ENCODE assay signal across 9 mouse cellular contexts in the genomic region with DNA sequence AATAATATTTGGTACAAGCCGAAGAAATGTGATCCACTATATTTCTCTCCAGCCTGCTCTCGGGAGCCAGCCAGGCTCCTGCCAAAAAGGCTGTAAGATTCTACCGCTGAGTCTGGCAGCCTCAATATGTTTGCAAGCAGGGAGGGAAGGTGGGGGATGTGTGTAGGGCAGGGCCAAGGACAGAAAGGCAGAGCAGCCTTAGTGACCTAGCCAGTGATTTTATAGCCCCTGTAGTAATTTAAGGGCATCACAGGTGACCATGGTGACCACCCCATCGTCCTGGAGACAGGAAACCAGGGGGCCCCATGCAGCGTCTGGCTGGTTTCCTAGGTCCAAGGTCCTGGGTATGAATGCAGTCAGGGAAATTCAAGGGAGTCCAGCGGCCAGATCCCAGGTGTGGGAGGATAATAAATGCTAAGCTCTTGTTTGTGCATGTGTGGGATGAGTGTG. TPM values are rescaled to one million over a fixed set of nuclear protein-coding genes. Genes with fewer than 3 reads are reported as not detected.
DNase-seq lines count a peak whose midpoint lies in the region; ATAC-seq and TF ChIP-seq lines count a peak whose summit lies in the region.
"Had no signal": no experiment of that assay in that cellular context is flagged by ENCODE, and none has a peak within 500 bp of the region (broad histone marks: within the 10 kb centered on the region; RNA-seq: fewer than 3 reads in every experiment).

No protein-coding gene starts in this region.

- no peak for ATAC-seq in forebrain, embryonic 11.5 days (replicated peaks; ENCODE audit: low FRiP score)
- peak; percentile 77 for ATAC-seq in intestine, embryonic 15.5 days
- ATAC-seq in midbrain, postnatal 0 days (ENCODE audit: low FRiP score) = peak; percentile 45; the same call in 1 of the 2 replicates

- TF ChIP-seq POLR2A in thymus, adult 2 months (IDR thresholded peaks at IDR 0.05; ENCODE audit: control insufficient read depth, extremely low read depth, insufficient read depth, low read length, poor library complexity) = no peak

- no peak overlapping the region for H3K9ac ChIP-seq in forebrain, embryonic 11.5 days (ENCODE audit: low read length)
- H3K9ac ChIP-seq in intestine, embryonic 15.5 days = no peak overlapping the region
- no peak overlapping the region for H3K9ac ChIP-seq in midbrain, postnatal 0 days (replicated peaks; ENCODE audit: low read length, poor library complexity, severe bottlenecking)
- H3K9ac ChIP-seq: liver, embryonic 15.5 days had no signal

- DNase-seq in forebrain, embryonic 10.5 days (ENCODE audit: extremely low spot score, low spot score) = no peak
- DNase-seq in forebrain, embryonic 11.5 days (ENCODE audit: low spot score) = no peak
- peak; percentile 84 for DNase-seq in brain, adult 2 months (ENCODE audit: low read depth, low spot score)
- peak; percentile 57 to 73 for DNase-seq in gastrocnemius, adult 8-10 months (ENCODE audit: low spot score in 2 of 2)
- peak; percentile 65 for DNase-seq in midbrain, postnatal 0 days (ENCODE audit: low spot score)
- no peak for DNase-seq in thymus, adult 2 months
- no peak for DNase-seq in adrenal gland, adult 8-10 months

- WGBS in forebrain, embryonic 10.5 days = 71% methylated on average over 6 of the region's 6 CpGs
- WGBS in forebrain, embryonic 11.5 days = 70% methylated on average over 6 of the region's 6 CpGs
- 18% methylated on average over 6 of the region's 6 CpGs for WGBS in intestine, embryonic 15.5 days
- 46% methylated on average over 6 of the region's 6 CpGs for WGBS in midbrain, postnatal 0 days
- WGBS in thymus, adult 2 months = 91% methylated on average over 6 of the region's 6 CpGs

- H3K4me2 ChIP-seq in forebrain, embryonic 11.5 days (ENCODE audit: low read depth, low read length, severe bottlenecking) = no peak overlapping the region
- H3K4me2 ChIP-seq in intestine, embryonic 15.5 days (replicated peaks) = 0 out of 2 replicates have a peak overlapping the region, but pooled peaks have one; percentile 19
- H3K4me2 ChIP-seq in midbrain, postnatal 0 days (ENCODE audit: low read depth, low read length, poor library complexity, severe bottlenecking) = no peak overlapping the region
- H3K4me2 ChIP-seq: liver, embryonic 15.5 days had no signal

- TF ChIP-seq CTCF in midbrain, postnatal 0 days (IDR thresholded peaks at IDR 0.05) = no peak
- no peak for TF ChIP-seq CTCF in thymus, adult 2 months (IDR thresholded peaks at IDR 0.05; ENCODE audit: borderline replicate concordance, control insufficient read depth, extremely low read depth, insufficient read depth, low read length, poor library complexity)

- no peaks in the 10 kb centered on the region for H3K36me3 ChIP-seq in forebrain, embryonic 10.5 days (replicated peaks)
- H3K36me3 ChIP-seq in forebrain, embryonic 11.5 days (ENCODE audit: control insufficient read depth, insufficient read depth, low read length) = no peaks in the 10 kb centered on the region
- H3K36me3 ChIP-seq in intestine, embryonic 15.5 days = no peaks in the 10 kb centered on the region
- no peaks in the 10 kb centered on the region for H3K36me3 ChIP-seq in midbrain, postnatal 0 days (ENCODE audit: insufficient read depth, low read length)
- H3K36me3 ChIP-seq in thymus, adult 2 months (ENCODE audit: control insufficient read depth, insufficient read depth, low read length) = no peaks in the 10 kb centered on the region
- H3K36me3 ChIP-seq: liver, embryonic 15.5 days had no signal

- no peaks in the 10 kb centered on the region for H3K27me3 ChIP-seq in forebrain, embryonic 10.5 days (ENCODE audit: poor library complexity, severe bottlenecking)
- H3K27me3 ChIP-seq in forebrain, embryonic 11.5 days (ENCODE audit: control insufficient read depth, insufficient read depth, low read length) = no peaks in the 10 kb centered on the region
- no peaks in the 10 kb centered on the region for H3K27me3 ChIP-seq in intestine, embryonic 15.5 days (replicated peaks)
- no peaks in the 10 kb centered on the region for H3K27me3 ChIP-seq in midbrain, postnatal 0 days (ENCODE audit: insufficient read depth, low read length)
- H3K27me3 ChIP-seq in thymus, adult 2 months (ENCODE audit: control insufficient read depth, insufficient read depth, low read length) = no peaks in the 10 kb centered on the region
- H3K27me3 ChIP-seq: liver, embryonic 15.5 days had no signal

- no peaks in the 10 kb centered on the region for H3K9me3 ChIP-seq in forebrain, embryonic 10.5 days
- H3K9me3 ChIP-seq in forebrain, embryonic 11.5 days (ENCODE audit: control insufficient read depth, low read length) = no peaks in the 10 kb centered on the region
- no peaks in the 10 kb centered on the region for H3K9me3 ChIP-seq in intestine, embryonic 15.5 days
- H3K9me3 ChIP-seq in midbrain, postnatal 0 days (ENCODE audit: low read length) = no peaks in the 10 kb centered on the region
- H3K9me3 ChIP-seq: liver, embryonic 15.5 days had no signal

- no peak overlapping the region for H3K4me3 ChIP-seq in forebrain, embryonic 10.5 days
- H3K4me3 ChIP-seq in forebrain, embryonic 11.5 days (ENCODE audit: low read depth, low read length) = no peak overlapping the region
- H3K4me3 ChIP-seq in intestine, embryonic 15.5 days (replicated peaks) = no peak overlapping the region
- H3K4me3 ChIP-seq in midbrain, postnatal 0 days (ENCODE audit: low read depth, low read length) = no peak overlapping the region
- no peak overlapping the region for H3K4me3 ChIP-seq in thymus, adult 2 months (ENCODE audit: control insufficient read depth, insufficient read depth, low read length)
- H3K4me3 ChIP-seq: liver, embryonic 15.5 days had no signal

- H3K4me1 ChIP-seq in forebrain, embryonic 10.5 days = peaks cover 18% of the 10 kb centered on the region
- H3K4me1 ChIP-seq in forebrain, embryonic 11.5 days (replicated peaks; ENCODE audit: control insufficient read depth, insufficient read depth, low read length) = no peaks in the 10 kb centered on the region
- peaks cover 35% of the 10 kb centered on the region for H3K4me1 ChIP-seq in intestine, embryonic 15.5 days (replicated peaks)
- H3K4me1 ChIP-seq in midbrain, postnatal 0 days (ENCODE audit: insufficient read depth, low read length) = no peaks in the 10 kb centered on the region
- H3K4me1 ChIP-seq in thymus, adult 2 months (replicated peaks; ENCODE audit: control insufficient read depth, insufficient read depth, low read length) = peaks cover 28% of the 10 kb centered on the region

- H3K27ac ChIP-seq in forebrain, embryonic 10.5 days = peak overlapping the region; percentile 8; the same call in 1 of the 2 replicates
- no peak overlapping the region for H3K27ac ChIP-seq in forebrain, embryonic 11.5 days (ENCODE audit: low read depth, low read length)
- peak overlapping the region; percentile 82 for H3K27ac ChIP-seq in intestine, embryonic 15.5 days
- H3K27ac ChIP-seq in midbrain, postnatal 0 days (ENCODE audit: low read depth, low read length) = peak overlapping the region; percentile 32; the same call in 1 of the 2 replicates
- H3K27ac ChIP-seq in thymus, adult 2 months (ENCODE audit: control insufficient read depth, insufficient read depth, low read length) = no peak overlapping the region
- H3K27ac ChIP-seq: liver, embryonic 15.5 days had no signal

RNA-seq across cellular contexts. Expression of gene B4galt1, which starts 20.4 kb away (rescaled TPM):
- polyA plus RNA-seq in forebrain, embryonic 10.5 days (2016; fragmentation: Nextera tagmentation; extraction: Ambion mirVana) = 20.1 TPM in 2 replicates
- polyA plus RNA-seq in forebrain, embryonic 11.5 days (2014; fragmentation: Nextera tagmentation; extraction: Ambion mirVana) = 19.3 and 20.3 TPM in 2 replicates
- total RNA-seq in gastrocnemius, adult 8-10 months (2022) = 10 to 100 TPM; 22.3 to 27.7 (median 23.7) TPM
- 30.2 and 33.2 TPM in 2 replicates for polyA plus RNA-seq in intestine, embryonic 15.5 days (2015; fragmentation: Nextera tagmentation; extraction: Ambion mirVana)
- total RNA-seq in midbrain, postnatal 0 days (2014; rRNA removed) = 10.0 and 11.0 TPM in 2 replicates
- 5.7 and 5.8 TPM in 2 replicates for polyA plus RNA-seq in midbrain, postnatal 0 days (2015; fragmentation: Nextera tagmentation; extraction: Ambion mirVana)
- 34.1 and 49.4 TPM in 2 replicates for polyA plus RNA-seq in thymus, adult 2 months (2012; rRNA removed)
- 10 to 100 TPM; 58.8 to 94.7 (median 64.4) TPM for total RNA-seq in adrenal gland, adult 8-10 months (2022)

RNA-seq across cellular contexts. Expression of gene Spink4, which starts 45.7 kb away (rescaled TPM):
- polyA plus RNA-seq in forebrain, embryonic 10.5 days (2016; fragmentation: Nextera tagmentation; extraction: Ambion mirVana) = not detected in 2 replicates
- polyA plus RNA-seq in forebrain, embryonic 11.5 days (2014; fragmentation: Nextera tagmentation; extraction: Ambion mirVana) = not detected in 2 replicates
- total RNA-seq in gastrocnemius, adult 8-10 months (2022) = not detected
- polyA plus RNA-seq in intestine, embryonic 15.5 days (2015; fragmentation: Nextera tagmentation; extraction: Ambion mirVana) = 309 and 393 TPM in 2 replicates
- not detected in 2 replicates for total RNA-seq in midbrain, postnatal 0 days (2014; rRNA removed)
- not detected in 2 replicates for polyA plus RNA-seq in midbrain, postnatal 0 days (2015; fragmentation: Nextera tagmentation; extraction: Ambion mirVana)
- polyA plus RNA-seq in thymus, adult 2 months (2012; rRNA removed) = 7.1 and 15.8 TPM in 2 replicates
- total RNA-seq in adrenal gland, adult 8-10 months (2022) = 100 to 1,000 TPM in 2 of 4 experiments, not detected in 2; 117 to 151 TPM

Comparison
In these comparisons a context has a peak if more than half of its experiments do, and no peak if none do; other contexts are left out.
1. H3K27ac ChIP-seq: peak in forebrain, embryonic 10.5 days (single experiment), intestine, embryonic 15.5 days (single experiment) and midbrain, postnatal 0 days (single experiment); none in forebrain, embryonic 11.5 days (single experiment) and thymus, adult 2 months (single experiment).
2. DNase-seq: peak in brain, adult 2 months (single experiment), gastrocnemius, adult 8-10 months (2 of 2) and midbrain, postnatal 0 days (single experiment); none in forebrain, embryonic 10.5 days (single experiment), forebrain, embryonic 11.5 days (single experiment), thymus, adult 2 months (single experiment) and adrenal gland, adult 8-10 months (single experiment).
3. RNA of gene Spink4, which starts 45.7 kb away (polyA plus RNA-seq): 309 to 393 TPM in intestine, embryonic 15.5 days; 7.1 to 15.8 TPM in thymus, adult 2 months, not detected in forebrain, embryonic 10.5 days, not detected in forebrain, embryonic 11.5 days and not detected in midbrain, postnatal 0 days; every median in the first group is over 10 times any median in the second.